Comparison of ENCODE assay signal across 11 mouse cellular contexts in genomic region chr4:100048351-100048950, GRCm38 (mm10). TPM values are rescaled to one million over a fixed set of nuclear protein-coding genes. Genes with fewer than 3 reads are reported as not detected.
DNase-seq lines count a peak whose midpoint lies in the region; ATAC-seq lines count a peak whose summit lies in the region.
"Had no signal": no experiment of that assay in that cellular context is flagged by ENCODE, and none has a peak within 500 bp of the region (broad histone marks: within the 10 kb centered on the region; RNA-seq: fewer than 3 reads in every experiment).

No protein-coding gene starts in this region.

- intact Hi-C loops in heart, postnatal 14 days (cut with DNase I) = no loop called here

- peak overlapping the region; percentile 9; the same call in 1 of the 2 replicates for H3K27ac ChIP-seq in lung, embryonic 15.5 days
- peak overlapping the region; percentile 2; the same call in 1 of the 2 replicates for H3K27ac ChIP-seq in intestine, embryonic 15.5 days

- no peak overlapping the region for H3K9ac ChIP-seq in lung, embryonic 15.5 days
- no peak overlapping the region for H3K9ac ChIP-seq in intestine, embryonic 15.5 days

- no peaks in the 10 kb centered on the region for H3K27me3 ChIP-seq in lung, embryonic 15.5 days
- no peaks in the 10 kb centered on the region for H3K27me3 ChIP-seq in intestine, embryonic 15.5 days (replicated peaks)

- H3K36me3 ChIP-seq in lung, embryonic 15.5 days = no peaks in the 10 kb centered on the region
- no peaks in the 10 kb centered on the region for H3K36me3 ChIP-seq in intestine, embryonic 15.5 days

- no peak overlapping the region for H3K4me3 ChIP-seq in lung, embryonic 15.5 days
- no peak overlapping the region for H3K4me3 ChIP-seq in intestine, embryonic 15.5 days (replicated peaks)

- no peaks in the 10 kb centered on the region for H3K9me3 ChIP-seq in lung, embryonic 15.5 days
- no peaks in the 10 kb centered on the region for H3K9me3 ChIP-seq in intestine, embryonic 15.5 days

- ATAC-seq in lung, embryonic 15.5 days (ENCODE audit: borderline replicate concordance, extremely low read depth, low FRiP score, low TSS enrichment) = no peak
- ATAC-seq in intestine, embryonic 15.5 days = no peak
- ATAC-seq: CD4-positive, CD25-positive, alpha-beta regulatory T cell, adult 4 months had no signal

- no peak overlapping the region for H3K4me2 ChIP-seq in lung, embryonic 15.5 days
- no peak overlapping the region for H3K4me2 ChIP-seq in intestine, embryonic 15.5 days (replicated peaks)

- 41% methylated on average over 7 of the region's 7 CpGs for WGBS in lung, embryonic 15.5 days
- 55% methylated on average over 7 of the region's 7 CpGs for WGBS in intestine, embryonic 15.5 days

- DNase-seq in heart, adult 8-10 months (ENCODE audit: low spot score) = peak; percentile 36
- DNase-seq in heart, postnatal 14 days = no peak
- no peak for DNase-seq in lung, adult 18-20 months
- DNase-seq in frontal cortex, postnatal 14 days (ENCODE audit: low spot score in 2 of 2) = no peak
- no peak for DNase-seq in ovary, adult 18-20 months (ENCODE audit: low spot score)
- DNase-seq: cerebellum, postnatal 36 days; thymus, adult 18-20 months had no signal

- peaks cover 19% of the 10 kb centered on the region for H3K4me1 ChIP-seq in lung, embryonic 15.5 days
- 0 out of 2 replicates have a peak, but pooled peaks cover 8% of the 10 kb centered on the region for H3K4me1 ChIP-seq in intestine, embryonic 15.5 days (replicated peaks)

RNA-seq across cellular contexts. Expression of gene Ror1, which starts 47.1 kb away (rescaled TPM):
- 1 to 10 TPM; 2.9 to 3.8 (median 3.3) TPM for total RNA-seq in heart, adult 8-10 months (2022)
- total RNA-seq in heart, postnatal 14 days (2021) = 10 to 100 TPM in 1 of 2 experiments, 1 to 10 TPM in 1; 9.3 to 12.0 TPM
- 15.8 and 16.7 TPM in 2 replicates for polyA plus RNA-seq in lung, embryonic 15.5 days (2015; fragmentation: Nextera tagmentation; extraction: Ambion mirVana)
- 8.0 and 9.3 TPM in 2 replicates for polyA plus RNA-seq in intestine, embryonic 15.5 days (2015; fragmentation: Nextera tagmentation; extraction: Ambion mirVana)
- total RNA-seq: megakaryocyte progenitor cell, adult 5-6 weeks had no signal
- polyA plus RNA-seq: CD4-positive, CD25-positive, alpha-beta regulatory T cell, adult 4 months had no signal
